Mouse (Mus musculus) liver, embryonic 16.5 days (tissue): ENCODE data around the gene S100a2. TPM values are rescaled to one million over a fixed set of nuclear protein-coding genes. Genes with fewer than 3 reads are reported as not detected.

ENCODE experiments used
- ATAC-seq: fragments of 200-750 bp; cut with Nextera tagmentation; 2 replicates; pipeline ENCODE4 v1.8.0; 2017; ENCODE audit warnings: low read depth, mild to moderate bottlenecking, moderate number of reproducible peaks, moderate library complexity
- H3K27ac ChIP-seq: fragments of 300-500 bp; sonication (generic); 2 replicates; pipeline ENCODE4 v1.5.1; 2014; ENCODE audit warnings: mild to moderate bottlenecking, low read length
- H3K27me3 ChIP-seq: fragments of 300-500 bp; sonication (generic); 2 replicates; pipeline ENCODE4 v1.6.1; 2014; ENCODE audit warnings: low read depth, low read length, mixed read lengths; ENCODE audit not compliant: control insufficient read depth, insufficient read depth
- H3K36me3 ChIP-seq: fragments of 300-500 bp; sonication (generic); 2 replicates; pipeline ENCODE4 v1.6.1; 2014; ENCODE audit warnings: mild to moderate bottlenecking; ENCODE audit not compliant: control insufficient read depth, insufficient read depth
- H3K4me1 ChIP-seq: fragments of 300-500 bp; sonication (generic); 2 replicates; pipeline ENCODE4 v1.6.1; 2014; ENCODE audit warnings: low read depth, low read length, mixed read lengths; ENCODE audit not compliant: control insufficient read depth
- H3K4me2 ChIP-seq: fragments of 300-500 bp; sonication (generic); 2 replicates; pipeline ENCODE4 v1.6.1; 2014; ENCODE audit warnings: low read depth, low read length, mixed read lengths
- H3K4me3 ChIP-seq: fragments of 300-500 bp; sonication (generic); 2 replicates; pipeline ENCODE4 v1.5.1; 2014; ENCODE audit warnings: low read depth, mild to moderate bottlenecking, low read length
- H3K9ac ChIP-seq: fragments of 300-500 bp; sonication (generic); 2 replicates; pipeline ENCODE4 v1.6.1; 2014; ENCODE audit warnings: low read depth, low read length
- H3K9me3 ChIP-seq: fragments of 300-500 bp; sonication (generic); replicated peaks from 2 replicates; pipeline ENCODE4 v1.6.1; 2016; ENCODE audit warnings: low read length; ENCODE audit not compliant: control insufficient read depth
- WGBS: fragments of 180-500 bp; shearing (Covaris S2); extraction: QIAGEN DNeasy Blood & Tissue Kit; methylation state at CpG from one replicate; pipeline ENCODE4 v1.1.7; 2014; ENCODE audit not compliant: insufficient replicate concordance; 5-methylcytosine and 5-hydroxymethylcytosine counted together
- polyA plus RNA-seq: library from polyadenylated mRNA; unstranded; fragments of >200 nt; fragmentation: Nextera tagmentation; extraction: Ambion mirVana; gene quantifications from 2 replicates; pipeline ENCODE4 v1.2.1, GENCODE M21; 2015

S100a2 gene
- polyA plus RNA-seq, 1 experiment from 2014 or later, result not detected

DNA sequence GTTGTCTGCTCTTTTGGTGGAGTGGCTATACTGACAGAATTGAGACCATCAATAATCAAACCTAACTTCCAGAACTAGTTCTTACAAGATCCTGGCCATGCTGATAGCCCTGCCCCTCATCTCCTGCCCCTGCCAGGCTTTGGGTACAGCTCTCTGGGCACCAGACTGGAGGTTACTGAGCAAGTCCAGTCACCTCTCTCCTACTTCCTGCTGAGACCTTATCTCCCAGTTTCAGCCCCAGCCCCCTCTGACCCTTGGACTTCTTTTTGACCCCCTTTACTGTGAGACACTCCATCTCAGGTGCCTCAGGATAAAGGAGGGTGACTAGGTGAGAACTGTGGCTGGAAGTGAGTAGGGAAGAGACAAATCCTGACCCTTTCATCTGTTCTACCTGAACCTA lies 19.1 kb downstream of the S100a2 start:
- no peak overlapping the region for H3K27ac ChIP-seq
- no peaks in the 10 kb centered on the region for H3K9me3 ChIP-seq
- no peak overlapping the region for H3K9ac ChIP-seq
- peaks cover 4% of the 10 kb centered on the region; the same call in 1 of the 2 replicates for H3K27me3 ChIP-seq
- no peaks in the 10 kb centered on the region for H3K36me3 ChIP-seq
- peaks cover 4% of the 10 kb centered on the region for H3K4me1 ChIP-seq
- no peak overlapping the region for H3K4me3 ChIP-seq
- no peak for ATAC-seq
- no peak overlapping the region for H3K4me2 ChIP-seq

DNA sequence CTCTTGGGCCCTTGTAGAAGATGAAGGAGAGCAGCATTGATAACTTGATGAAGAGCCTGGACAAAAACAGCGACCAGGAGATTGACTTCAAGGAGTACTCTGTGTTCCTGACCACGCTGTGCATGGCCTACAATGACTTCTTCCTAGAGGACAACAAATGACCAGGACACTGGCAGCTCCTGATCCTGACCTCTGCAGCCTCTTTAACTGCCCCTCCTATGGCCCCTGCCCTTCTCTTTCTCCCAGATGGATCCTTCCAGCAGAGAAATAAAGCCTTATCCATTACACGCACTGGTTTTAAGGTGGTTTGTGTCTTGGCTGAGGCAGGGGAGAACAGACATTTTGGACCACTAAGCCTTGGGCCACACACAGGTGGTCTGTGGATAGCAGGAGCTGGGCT lies 21.4 kb downstream of the S100a2 start:
- H3K27me3 ChIP-seq, result peaks cover 4% of the 10 kb centered on the region; the same call in 1 of the 2 replicates
- WGBS, result 71% methylated on average over 3 of the region's 3 CpGs
- no peak for ATAC-seq

DNA sequence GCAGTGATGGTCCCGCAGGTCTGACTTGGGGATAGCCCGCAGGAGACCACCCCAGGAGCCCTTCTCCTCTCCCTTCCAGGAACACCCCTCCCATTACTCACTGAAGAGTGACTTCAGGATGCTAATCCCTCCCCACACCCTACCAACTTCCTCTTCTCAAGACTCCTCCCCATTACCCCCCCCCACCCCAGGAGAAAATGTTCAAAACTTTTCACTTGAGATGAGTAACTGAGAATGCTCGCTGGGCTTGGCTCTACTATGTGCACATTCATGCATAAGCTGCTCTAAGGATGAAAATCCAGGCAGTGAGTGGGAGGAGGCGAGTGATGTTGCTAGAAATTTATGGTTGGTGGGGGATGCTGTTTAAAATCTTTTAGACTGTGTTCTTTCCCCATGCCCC lies 22.0 kb downstream of the S100a2 start:
- H3K4me2 ChIP-seq, result no peak overlapping the region
- 23% methylated on average over 4 of the region's 4 CpGs for WGBS
- H3K9me3 ChIP-seq, result no peaks in the 10 kb centered on the region
- H3K4me1 ChIP-seq, result peaks cover 4% of the 10 kb centered on the region
- no peak overlapping the region for H3K4me3 ChIP-seq
- peaks cover 4% of the 10 kb centered on the region; the same call in 1 of the 2 replicates for H3K27me3 ChIP-seq
- no peak for ATAC-seq
- H3K9ac ChIP-seq, result no peak overlapping the region
- no peaks in the 10 kb centered on the region for H3K36me3 ChIP-seq
- no peak overlapping the region for H3K27ac ChIP-seq

More for the DNA sequence above, 21.4 kb downstream of the S100a2 start:
- Histone ChIP-seq H3K9ac (no peak overlapping the region), H3K4me1 (peaks cover 4% of the 10 kb centered on the region), H3K4me3 (no peak overlapping the region), H3K4me2 (no peak overlapping the region), H3K27ac (no peak overlapping the region), H3K9me3 (no peaks in the 10 kb centered on the region), H3K36me3 (no peaks in the 10 kb centered on the region)

GRCm38 (mm10) chr3:90612728-90613291 lies 22.8 kb downstream of the S100a2 start, which contains the start of gene S100a6:
Gene S100a6 (plus strand): TSS chr3:90612882.
- no peak within 1 kb of the TSS for H3K27ac ChIP-seq
- peaks cover 4% of the 10 kb centered on the region; the same call in 1 of the 2 replicates for H3K27me3 ChIP-seq
- H3K9ac ChIP-seq, result no peak within 1 kb of the TSS
- H3K4me2 ChIP-seq, result peak within 1 kb of the TSS; percentile 36
- H3K9me3 ChIP-seq, result no peaks in the 10 kb centered on the region
- no peak for ATAC-seq
- H3K4me1 ChIP-seq, result peaks cover 4% of the 10 kb centered on the region
- H3K4me3 ChIP-seq, result peak within 1 kb of the TSS; percentile 25
- 2% methylated on average over 23 of the region's 23 CpGs for WGBS
- H3K36me3 ChIP-seq, result no peaks in the 10 kb centered on the region

DNA sequence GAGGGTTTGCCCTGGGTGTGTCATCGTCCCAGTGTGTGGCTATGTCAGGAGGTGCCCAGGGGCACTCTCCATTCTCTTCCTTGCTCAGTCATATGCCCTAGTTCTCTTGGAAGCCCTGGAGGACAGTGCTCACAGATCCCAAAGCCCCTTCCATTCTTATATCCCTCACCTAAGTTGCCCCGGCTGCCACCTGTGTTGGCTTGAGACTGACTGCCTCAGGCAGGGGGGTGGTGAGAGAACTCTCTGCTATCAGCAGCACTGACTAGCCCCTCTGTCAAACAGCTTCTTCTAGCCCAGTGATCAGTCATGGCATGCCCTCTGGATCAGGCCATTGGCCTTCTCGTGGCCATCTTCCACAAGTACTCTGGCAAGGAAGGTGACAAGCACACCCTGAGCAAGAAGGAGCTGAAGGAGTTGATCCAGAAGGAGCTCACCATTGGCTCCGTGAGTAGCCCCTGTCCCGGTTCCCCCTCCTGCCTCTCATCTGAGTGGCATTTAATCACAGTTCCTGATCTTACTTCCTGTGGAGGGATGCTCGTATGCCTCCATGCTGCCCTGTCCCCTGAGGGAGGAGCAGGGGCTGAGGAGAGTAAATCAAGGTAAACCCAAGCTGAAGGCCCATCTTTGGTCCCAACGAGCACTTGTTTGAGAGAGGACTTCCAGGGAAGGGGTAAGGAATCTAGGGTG lies 23.6 kb downstream of the S100a2 start:
- H3K4me2 ChIP-seq, result peak overlapping the region; percentile 36; the same call in 1 of the 2 replicates
- no peak overlapping the region for H3K27ac ChIP-seq
- H3K4me1 ChIP-seq, result peaks cover 4% of the 10 kb centered on the region
- H3K36me3 ChIP-seq, result no peaks in the 10 kb centered on the region
- peaks cover 4% of the 10 kb centered on the region; the same call in 1 of the 2 replicates for H3K27me3 ChIP-seq
- no peak overlapping the region for H3K9ac ChIP-seq
- H3K4me3 ChIP-seq, result peak overlapping the region; percentile 25
- 27% methylated on average over 7 of the region's 7 CpGs for WGBS
- ATAC-seq, result no peak
- H3K9me3 ChIP-seq, result no peaks in the 10 kb centered on the region

GRCm38 (mm10) chr3:90614148-90614530 lies 24.1 kb downstream of the S100a2 start:
- Histone ChIP-seq H3K4me3 (no peak overlapping the region), H3K27ac (no peak overlapping the region), H3K4me1 (peaks cover 4% of the 10 kb centered on the region), H3K36me3 (no peaks in the 10 kb centered on the region), H3K27me3 (peaks cover 4% of the 10 kb centered on the region; the same call in 1 of the 2 replicates), H3K4me2 (no peak overlapping the region), H3K9ac (no peak overlapping the region), H3K9me3 (no peaks in the 10 kb centered on the region)
- no peak for ATAC-seq
- 59% methylated on average over 6 of the region's 6 CpGs for WGBS

DNA sequence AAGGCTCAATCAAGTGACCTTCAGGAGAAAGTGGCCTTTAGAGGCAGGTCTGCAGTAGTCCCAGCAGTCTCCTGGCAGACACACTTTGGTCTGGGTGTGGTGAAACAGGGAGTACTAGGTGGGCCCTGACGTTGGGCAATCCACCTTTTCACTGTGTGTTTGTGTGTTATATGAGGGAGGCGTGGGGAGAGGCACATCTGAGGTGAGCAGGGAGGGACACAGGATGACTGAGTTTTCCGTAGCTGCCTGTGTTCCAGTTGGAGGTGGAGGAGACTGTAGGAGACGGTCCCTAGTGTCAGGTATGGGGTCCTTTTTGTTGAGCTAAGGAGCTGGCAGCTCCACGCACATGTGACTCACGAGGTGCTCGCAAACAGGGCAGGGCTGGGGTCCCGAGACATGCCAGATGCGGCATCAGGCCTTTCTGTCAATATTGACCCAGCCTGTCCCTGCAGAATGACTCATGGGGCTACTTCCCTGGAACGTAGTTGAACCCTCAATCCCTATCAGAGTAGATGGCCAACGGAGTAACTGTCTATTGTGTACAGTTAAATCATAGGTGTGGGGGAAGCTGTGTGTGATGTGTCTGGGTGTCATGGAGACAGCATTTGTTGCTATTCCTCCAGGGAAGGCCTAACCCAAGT lies 24.7 kb downstream of the S100a2 start:
- Histone ChIP-seq H3K4me1 (peaks cover 4% of the 10 kb centered on the region), H3K9me3 (no peaks in the 10 kb centered on the region), H3K27me3 (peaks cover 4% of the 10 kb centered on the region; the same call in 1 of the 2 replicates), H3K4me3 (no peak overlapping the region), H3K27ac (no peak overlapping the region), H3K9ac (no peak overlapping the region), H3K4me2 (no peak overlapping the region), H3K36me3 (no peaks in the 10 kb centered on the region)
- WGBS, result 52% methylated on average over 11 of the region's 11 CpGs
- no peak for ATAC-seq

DNA sequence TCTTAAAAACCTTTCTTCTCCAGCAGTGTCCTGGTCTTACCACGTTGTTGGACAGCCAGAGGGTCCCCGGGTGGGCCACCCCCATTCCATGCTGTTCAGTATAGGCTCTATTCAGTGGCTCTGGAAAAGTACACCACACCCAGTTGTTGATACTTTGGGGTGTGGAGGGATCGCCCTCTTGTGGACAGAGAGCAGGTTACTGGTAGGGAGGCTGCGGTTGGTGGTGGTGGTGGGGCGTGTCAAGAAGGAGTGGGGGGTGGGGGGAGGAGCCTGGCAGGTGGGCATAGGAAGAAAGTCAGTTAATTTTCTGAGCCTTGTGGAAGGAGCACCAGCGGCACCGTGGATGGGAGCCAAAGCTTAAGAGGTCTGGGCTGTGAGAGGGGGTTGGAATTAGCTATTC lies 25.4 kb downstream of the S100a2 start:
- no peak overlapping the region for H3K9ac ChIP-seq
- ATAC-seq, result peak; percentile 36; the same call in 1 of the 2 replicates

GRCm38 (mm10) chr3:90615911-90616310 lies 25.9 kb downstream of the S100a2 start:
- H3K27me3 ChIP-seq, result peaks cover 4% of the 10 kb centered on the region; the same call in 1 of the 2 replicates
- ATAC-seq, result no peak
- peaks cover 4% of the 10 kb centered on the region for H3K4me1 ChIP-seq
- H3K27ac ChIP-seq, result no peak overlapping the region
- H3K4me3 ChIP-seq, result no peak overlapping the region
- H3K9ac ChIP-seq, result no peak overlapping the region
- no peaks in the 10 kb centered on the region for H3K9me3 ChIP-seq
- 48% methylated on average over 1 of the region's 1 CpGs for WGBS
- no peaks in the 10 kb centered on the region for H3K36me3 ChIP-seq
- H3K4me2 ChIP-seq, result no peak overlapping the region

More for the DNA sequence above, 25.4 kb downstream of the S100a2 start:
- Histone ChIP-seq H3K4me1 (peaks cover 4% of the 10 kb centered on the region), H3K27me3 (peaks cover 4% of the 10 kb centered on the region; the same call in 1 of the 2 replicates), H3K27ac (no peak overlapping the region), H3K36me3 (no peaks in the 10 kb centered on the region), H3K4me3 (no peak overlapping the region), H3K4me2 (no peak overlapping the region), H3K9me3 (no peaks in the 10 kb centered on the region)
- WGBS, result 2% methylated on average over 7 of the region's 7 CpGs
